Mouse (Mus musculus) limb, embryonic 12.5 days (tissue): ENCODE results near the gene Uggt1. TPM values are rescaled to one million over a fixed set of nuclear protein-coding genes. Genes with fewer than 3 reads are reported as not detected.

ENCODE experiments used
- microRNA-seq: library from miRNA; unstranded; fragments of <30 nt; microRNA quantifications from one replicate; pipeline ENCODE4, GENCODE M21; 2017
- polyA plus RNA-seq: library from polyadenylated mRNA; unstranded; fragments of >200 nt; fragmentation: Nextera tagmentation; extraction: Ambion mirVana; gene quantifications from 2 replicates; pipeline ENCODE4 v1.2.1, GENCODE M21; 2016

The Uggt1 gene
- polyA plus RNA-seq, 1 experiment from 2014 or later, result 52.9 TPM

Small RNAs within 50 kb of the gene (microRNA-seq; reads per million reads assigned to microRNA genes)
- 2.8 reads per million, percentile 7 among the genes with 10 or more reads in this experiment for gene Mir6897

Other genes with a start within 250 kb of the Uggt1 start
- 4.9 and 12.0 TPM in 2 replicates for gene Hs6st1, start 176.3 kb downstream of the Uggt1 start, polyA plus RNA-seq
- 0.55 and 0.74 TPM in 2 replicates for gene Neurl3, start 30.0 kb upstream of the Uggt1 start, polyA plus RNA-seq
- gene Arid5a, start 63.0 kb upstream of the Uggt1 start, polyA plus RNA-seq, result 4.5 and 4.9 TPM in 2 replicates
- 51.5 and 52.8 TPM in 2 replicates for gene Kansl3, start 124.5 kb upstream of the Uggt1 start, polyA plus RNA-seq
- 1.6 TPM in 2 replicates for gene Fer1l5, start 127.6 kb upstream of the Uggt1 start, polyA plus RNA-seq
- gene Lman2l, start 200.6 kb upstream of the Uggt1 start, polyA plus RNA-seq, result 63.9 and 65.1 TPM in 2 replicates
- 16.8 and 17.7 TPM in 2 replicates for gene Cnnm4, start 226.9 kb upstream of the Uggt1 start, polyA plus RNA-seq